Mouse (Mus musculus) liver, adult 2 months (tissue): Measurements from ENCODE around the gene Spats2l.

Source experiments
- CTCF ChIP-seq: fragments of 200-500 bp; IDR thresholded peaks from 2 replicates; pipeline ENCODE4 v1.5.1; 2011; ENCODE audit warnings: low read depth, low read length, control low read depth
- POLR2A ChIP-seq: fragments of 200-500 bp; IDR thresholded peaks from 2 replicates; pipeline ENCODE4 v1.6.1; 2011; ENCODE audit warnings: low read length, control low read depth; ENCODE audit not compliant: insufficient read depth; ENCODE audit errors: extremely low read depth

GRCm38 (mm10) chr1:57995432-57996132, 221.6 kb downstream of the Spats2l start, which contains the start of gene Sgo2a:
- peak; percentile 20; the same call in 1 of the 2 replicates for TF ChIP-seq POLR2A
- TF ChIP-seq CTCF, result no peak
